Mouse (Mus musculus): ENCODE measurements around the gene Atxn7l3. TPM values are rescaled to one million over a fixed set of nuclear protein-coding genes. Genes with fewer than 3 reads are reported as not detected.

Atxn7l3 gene
- polyA plus RNA-seq, 1 experiment from 2014 or later: 20.8 TPM

DNA sequence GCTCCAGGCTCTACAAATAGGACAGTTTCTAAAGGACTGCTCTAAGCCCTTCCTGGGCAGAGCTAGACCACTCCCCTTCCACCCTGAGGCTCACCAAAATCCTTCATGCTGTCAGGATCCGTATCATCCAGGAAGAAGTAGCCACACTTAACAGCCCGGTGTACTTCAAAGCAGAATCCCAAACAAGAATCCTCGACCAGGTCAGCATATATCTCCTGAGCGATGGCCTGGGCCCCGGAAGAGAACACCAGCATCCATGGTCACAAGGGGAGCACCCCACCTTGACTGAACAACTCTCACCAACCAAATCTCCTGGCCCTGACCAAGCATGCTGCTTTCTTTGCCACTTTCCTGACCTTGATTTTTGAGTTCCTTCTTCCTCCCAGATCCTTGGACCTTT, 2.0 kb downstream of the Atxn7l3 start:
- H3K4me2 ChIP-seq (ENCODE audit: low read depth, low read length): peak overlapping the region; percentile 85
- no peak for DNase-seq (ENCODE audit: low spot score)
- peaks cover 44% of the 10 kb centered on the region for H3K36me3 ChIP-seq (ENCODE audit: control insufficient read depth, insufficient read depth, low read length)
- H3K9ac ChIP-seq (ENCODE audit: low read depth, low read length): peak overlapping the region; percentile 96; the same call in 1 of the 2 replicates
- WGBS: 73% methylated on average over 5 of the region's 5 CpGs
- H3K4me1 ChIP-seq (ENCODE audit: control insufficient read depth, insufficient read depth, low read length): peaks cover 12% of the 10 kb centered on the region; the same call in 1 of the 2 replicates
- peak overlapping the region; percentile 81; the same call in 1 of the 2 replicates for H3K4me3 ChIP-seq (ENCODE audit: low read depth, low read length)
- H3K27me3 ChIP-seq (replicated peaks; ENCODE audit: control insufficient read depth, insufficient read depth, low read length): no peaks in the 10 kb centered on the region
- H3K9me3 ChIP-seq (ENCODE audit: control insufficient read depth, low read length): no peaks in the 10 kb centered on the region
- ATAC-seq (ENCODE audit: low read depth): no peak
- H3K27ac ChIP-seq (replicated peaks; ENCODE audit: low read depth, low read length): 0 out of 2 replicates have a peak overlapping the region, but pooled peaks have one; percentile 40

GRCm38 (mm10) chr11:102293971-102294370, 2.5 kb downstream of the Atxn7l3 start:
- 94% methylated on average over 13 of the region's 13 CpGs for WGBS
- Histone ChIP-seq H3K4me2 (ENCODE audit: low read depth, low read length) (peak overlapping the region; percentile 85; the same call in 1 of the 2 replicates), H3K36me3 (ENCODE audit: control insufficient read depth, insufficient read depth, low read length) (peaks cover 48% of the 10 kb centered on the region)

DNA sequence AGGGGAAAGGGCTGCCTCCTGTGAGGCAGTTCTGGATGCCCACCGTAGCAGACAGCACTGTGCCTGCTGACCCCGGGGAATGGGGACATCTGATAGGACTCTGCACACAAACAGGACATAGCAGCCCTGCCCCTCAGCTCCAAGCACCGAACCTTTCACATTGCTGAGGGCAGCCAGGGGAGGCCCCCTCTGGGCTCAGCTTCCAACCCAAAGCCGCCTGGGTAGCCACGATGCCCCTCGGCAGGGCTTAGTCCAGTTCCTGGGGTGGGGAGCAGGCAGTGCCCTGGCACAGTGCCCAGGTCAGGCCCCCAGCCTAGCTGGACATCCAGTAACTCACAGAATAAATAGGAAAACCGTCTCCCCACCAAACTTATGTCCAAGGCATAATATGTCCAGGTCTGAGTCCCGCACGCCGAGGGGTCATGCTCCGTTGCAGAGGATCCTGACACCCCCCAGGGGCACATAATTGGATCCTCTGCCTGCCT, 5.3 kb downstream of the Atxn7l3 start:
- ATAC-seq (ENCODE audit: low read depth) (no peak), DNase-seq (ENCODE audit: low spot score) (no peak)
- 85% methylated on average over 7 of the region's 11 CpGs for WGBS
- Histone ChIP-seq H3K36me3 (ENCODE audit: control insufficient read depth, insufficient read depth, low read length) (peaks cover 67% of the 10 kb centered on the region), H3K4me2 (ENCODE audit: low read depth, low read length) (no peak overlapping the region), H3K4me1 (ENCODE audit: control insufficient read depth, insufficient read depth, low read length) (peaks cover 15% of the 10 kb centered on the region), H3K9ac (ENCODE audit: low read depth, low read length) (peak overlapping the region; percentile 30; the same call in 1 of the 2 replicates), H3K9me3 (ENCODE audit: control insufficient read depth, low read length) (no peaks in the 10 kb centered on the region), H3K4me3 (ENCODE audit: low read depth, low read length) (no peak overlapping the region), H3K27me3 (replicated peaks; ENCODE audit: control insufficient read depth, insufficient read depth, low read length) (no peaks in the 10 kb centered on the region), H3K27ac (replicated peaks; ENCODE audit: low read depth, low read length) (no peak overlapping the region)

More at GRCm38 (mm10) chr11:102293971-102294370, 2.5 kb downstream of the Atxn7l3 start:
- H3K27me3 ChIP-seq (replicated peaks; ENCODE audit: control insufficient read depth, insufficient read depth, low read length): no peaks in the 10 kb centered on the region
- no peaks in the 10 kb centered on the region for H3K9me3 ChIP-seq (ENCODE audit: control insufficient read depth, low read length)
- H3K4me1 ChIP-seq (ENCODE audit: control insufficient read depth, insufficient read depth, low read length): peaks cover 12% of the 10 kb centered on the region; the same call in 1 of the 2 replicates
- H3K4me3 ChIP-seq (ENCODE audit: low read depth, low read length): no peak overlapping the region
- H3K9ac ChIP-seq (ENCODE audit: low read depth, low read length): peak overlapping the region; percentile 96; the same call in 1 of the 2 replicates
- H3K27ac ChIP-seq (replicated peaks; ENCODE audit: low read depth, low read length): no peak overlapping the region
- DNase-seq (ENCODE audit: low spot score): no peak
- no peak for ATAC-seq (ENCODE audit: low read depth)

DNA sequence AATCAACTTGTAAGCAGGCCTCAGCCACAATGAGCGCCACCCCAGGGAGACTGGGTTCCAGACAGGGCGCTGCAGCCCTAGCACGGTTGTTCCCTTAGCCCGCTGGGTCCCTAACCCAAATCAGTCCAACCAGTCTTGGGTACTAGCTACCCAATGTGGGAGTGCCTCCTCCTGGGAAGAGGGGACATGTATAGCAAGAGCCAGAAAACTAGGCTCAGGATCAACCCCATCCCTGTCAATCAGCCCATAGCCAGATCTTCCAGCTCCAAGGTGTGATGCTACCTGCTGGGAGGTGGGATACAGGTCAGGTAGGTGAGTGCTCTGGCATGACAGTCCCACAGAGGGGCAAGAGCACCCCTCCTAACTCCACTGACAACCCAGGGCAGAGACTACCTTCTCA, 6.3 kb downstream of the Atxn7l3 start:
- Histone ChIP-seq H3K36me3 (ENCODE audit: control insufficient read depth, insufficient read depth, low read length) (peaks cover 67% of the 10 kb centered on the region), H3K4me3 (ENCODE audit: low read depth, low read length) (no peak overlapping the region), H3K4me2 (ENCODE audit: low read depth, low read length) (no peak overlapping the region), H3K27me3 (replicated peaks; ENCODE audit: control insufficient read depth, insufficient read depth, low read length) (no peaks in the 10 kb centered on the region), H3K9ac (ENCODE audit: low read depth, low read length) (no peak overlapping the region), H3K9me3 (ENCODE audit: control insufficient read depth, low read length) (no peaks in the 10 kb centered on the region), H3K4me1 (ENCODE audit: control insufficient read depth, insufficient read depth, low read length) (peaks cover 20% of the 10 kb centered on the region), H3K27ac (replicated peaks; ENCODE audit: low read depth, low read length) (no peak overlapping the region)
- DNase-seq (ENCODE audit: low spot score): no peak
- WGBS: 73% methylated on average over 4 of the region's 4 CpGs
- no peak for ATAC-seq (ENCODE audit: low read depth)

DNA sequence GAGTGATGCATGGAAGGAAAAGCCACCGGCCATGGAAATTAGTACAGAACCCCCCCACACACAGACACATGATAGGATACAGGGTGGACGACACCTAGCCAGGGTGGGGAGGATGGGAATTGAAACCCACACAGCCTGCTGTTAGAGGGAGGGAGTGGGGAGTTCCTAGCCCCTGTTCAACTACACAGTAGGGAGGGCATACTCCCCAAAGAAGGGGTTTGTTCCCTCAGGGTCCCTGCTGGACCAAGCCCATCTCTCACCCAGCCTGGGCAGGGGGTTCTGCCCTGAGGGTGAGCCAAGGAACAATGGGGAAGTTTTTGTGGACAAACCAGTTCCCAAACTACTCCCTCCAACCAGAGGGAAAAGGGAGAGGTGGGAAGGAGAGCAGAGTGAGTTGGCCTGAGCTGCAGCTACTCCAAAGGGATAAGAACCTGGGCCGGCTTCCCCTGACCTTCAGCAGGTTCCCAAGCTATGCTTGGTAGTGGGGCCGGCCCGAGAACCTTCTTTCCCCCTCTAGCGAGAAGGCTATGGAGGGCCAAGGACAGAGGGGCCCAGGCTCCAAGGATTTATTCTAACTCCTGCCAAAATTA, 6.8 kb downstream of the Atxn7l3 start:
- no peak for DNase-seq (ENCODE audit: low spot score)
- no peak overlapping the region for H3K4me3 ChIP-seq (ENCODE audit: low read depth, low read length)
- H3K27ac ChIP-seq (replicated peaks; ENCODE audit: low read depth, low read length): no peak overlapping the region
- H3K4me1 ChIP-seq (ENCODE audit: control insufficient read depth, insufficient read depth, low read length): peaks cover 15% of the 10 kb centered on the region
- no peaks in the 10 kb centered on the region for H3K9me3 ChIP-seq (ENCODE audit: control insufficient read depth, low read length)
- H3K4me2 ChIP-seq (ENCODE audit: low read depth, low read length): no peak overlapping the region
- 42% methylated on average over 6 of the region's 6 CpGs for WGBS
- H3K27me3 ChIP-seq (replicated peaks; ENCODE audit: control insufficient read depth, insufficient read depth, low read length): no peaks in the 10 kb centered on the region
- H3K9ac ChIP-seq (ENCODE audit: low read depth, low read length): no peak overlapping the region; the same call in 1 of the 2 replicates
- no peak for ATAC-seq (ENCODE audit: low read depth)
- H3K36me3 ChIP-seq (ENCODE audit: control insufficient read depth, insufficient read depth, low read length): peaks cover 67% of the 10 kb centered on the region

DNA sequence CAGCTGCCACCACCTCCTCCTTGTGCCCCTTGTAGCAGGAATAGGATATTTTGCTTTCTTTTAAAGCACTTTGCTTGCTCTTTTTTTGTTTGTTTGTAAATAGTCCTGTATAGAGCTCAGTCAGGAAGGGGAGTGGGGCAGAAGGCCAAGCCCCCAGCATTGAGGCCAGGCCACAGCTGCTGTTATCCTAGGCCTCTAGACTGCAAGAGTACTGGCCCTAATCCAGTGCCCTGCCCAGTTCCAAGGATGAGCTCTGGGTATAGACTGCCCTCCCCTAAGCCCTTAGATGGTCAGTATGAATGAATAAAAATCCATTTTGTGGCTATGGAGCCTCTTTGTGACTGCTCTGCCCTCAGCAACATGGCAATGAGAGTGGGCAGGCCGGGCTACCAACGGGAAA, 7.5 kb downstream of the Atxn7l3 start:
- no peak overlapping the region for H3K27ac ChIP-seq (replicated peaks; ENCODE audit: low read depth, low read length)
- WGBS: 73% methylated on average over 2 of the region's 2 CpGs

GRCm38 (mm10) chr11:102288027-102288804, 8.2 kb downstream of the Atxn7l3 start:
- peaks cover 10% of the 10 kb centered on the region for H3K4me1 ChIP-seq (ENCODE audit: control insufficient read depth, insufficient read depth, low read length)
- no peaks in the 10 kb centered on the region for H3K9me3 ChIP-seq (ENCODE audit: control insufficient read depth, low read length)
- no peak overlapping the region for H3K9ac ChIP-seq (ENCODE audit: low read depth, low read length)
- ATAC-seq (ENCODE audit: low read depth) (no peak), DNase-seq (ENCODE audit: low spot score) (no peak)
- WGBS: 86% methylated on average over 8 of the region's 8 CpGs
- H3K27me3 ChIP-seq (replicated peaks; ENCODE audit: control insufficient read depth, insufficient read depth, low read length): no peaks in the 10 kb centered on the region
- H3K36me3 ChIP-seq (ENCODE audit: control insufficient read depth, insufficient read depth, low read length): peaks cover 54% of the 10 kb centered on the region
- no peak overlapping the region for H3K4me2 ChIP-seq (ENCODE audit: low read depth, low read length)
- no peak overlapping the region for H3K27ac ChIP-seq (replicated peaks; ENCODE audit: low read depth, low read length)
- H3K4me3 ChIP-seq (ENCODE audit: low read depth, low read length): no peak overlapping the region

More for the DNA sequence above, 7.5 kb downstream of the Atxn7l3 start:
- DNase-seq (ENCODE audit: low spot score) (no peak), ATAC-seq (ENCODE audit: low read depth) (no peak)
- Histone ChIP-seq H3K4me3 (ENCODE audit: low read depth, low read length) (no peak overlapping the region), H3K9ac (ENCODE audit: low read depth, low read length) (no peak overlapping the region), H3K36me3 (ENCODE audit: control insufficient read depth, insufficient read depth, low read length) (peaks cover 61% of the 10 kb centered on the region), H3K4me1 (ENCODE audit: control insufficient read depth, insufficient read depth, low read length) (peaks cover 10% of the 10 kb centered on the region), H3K27me3 (replicated peaks; ENCODE audit: control insufficient read depth, insufficient read depth, low read length) (no peaks in the 10 kb centered on the region), H3K9me3 (ENCODE audit: control insufficient read depth, low read length) (no peaks in the 10 kb centered on the region), H3K4me2 (ENCODE audit: low read depth, low read length) (no peak overlapping the region)

GRCm38 (mm10) chr11:102287485-102287884, 8.9 kb downstream of the Atxn7l3 start:
- Histone ChIP-seq H3K4me3 (ENCODE audit: low read depth, low read length) (no peak overlapping the region), H3K4me1 (ENCODE audit: control insufficient read depth, insufficient read depth, low read length) (peaks cover 10% of the 10 kb centered on the region), H3K27ac (replicated peaks; ENCODE audit: low read depth, low read length) (no peak overlapping the region), H3K36me3 (ENCODE audit: control insufficient read depth, insufficient read depth, low read length) (peaks cover 47% of the 10 kb centered on the region), H3K9ac (ENCODE audit: low read depth, low read length) (no peak overlapping the region), H3K9me3 (ENCODE audit: control insufficient read depth, low read length) (no peaks in the 10 kb centered on the region), H3K27me3 (replicated peaks; ENCODE audit: control insufficient read depth, insufficient read depth, low read length) (no peaks in the 10 kb centered on the region), H3K4me2 (ENCODE audit: low read depth, low read length) (no peak overlapping the region)
- DNase-seq (ENCODE audit: low spot score) (no peak), ATAC-seq (ENCODE audit: low read depth) (no peak)
- 85% methylated on average over 8 of the region's 8 CpGs for WGBS

Measured in embryonic facial prominence, embryonic 14.5 days (tissue).